ENCODE assay signal across 7 mouse cellular contexts in genomic region chr7:143460874-143461273, GRCm38 (mm10). TPM values are rescaled to one million over a fixed set of nuclear protein-coding genes. Genes with fewer than 3 reads are reported as not detected.
DNase-seq lines count a peak whose midpoint lies in the region; ATAC-seq and TF ChIP-seq lines count a peak whose summit lies in the region.

TSS of gene Cdkn1c (minus strand) at chr7:143461050.

- no peak for TF ChIP-seq CTCF in midbrain, postnatal 0 days (IDR thresholded peaks at IDR 0.05)
- TF ChIP-seq CTCF in spleen, adult 2 months (IDR thresholded peaks at IDR 0.05; ENCODE audit: extremely low read depth, insufficient read depth, insufficient read length, insufficient replicate concordance) = no peak

- peak within 1 kb of the TSS; percentile 73 for H3K4me2 ChIP-seq in heart, embryonic 12.5 days
- H3K4me2 ChIP-seq in kidney, embryonic 16.5 days (replicated peaks; ENCODE audit: low read depth, low read length) = peak within 1 kb of the TSS; percentile 55
- peak within 1 kb of the TSS; percentile 56 for H3K4me2 ChIP-seq in midbrain, postnatal 0 days (ENCODE audit: low read depth, low read length, poor library complexity, severe bottlenecking)

- peaks cover 13% of the 10 kb centered on the region; the same call in 1 of the 2 replicates for H3K27me3 ChIP-seq in heart, embryonic 12.5 days (replicated peaks)
- H3K27me3 ChIP-seq in kidney, embryonic 16.5 days (ENCODE audit: insufficient read depth, low read length) = no peaks in the 10 kb centered on the region
- H3K27me3 ChIP-seq in midbrain, postnatal 0 days (ENCODE audit: insufficient read depth, low read length) = no peaks in the 10 kb centered on the region
- peaks cover 18% of the 10 kb centered on the region for H3K27me3 ChIP-seq in spleen, adult 2 months (ENCODE audit: control insufficient read depth, insufficient read depth, low read length)

- H3K27ac ChIP-seq in heart, embryonic 12.5 days (ENCODE audit: poor library complexity, severe bottlenecking) = peak within 1 kb of the TSS; percentile 77
- H3K27ac ChIP-seq in kidney, embryonic 16.5 days (ENCODE audit: low read length) = peak within 1 kb of the TSS; percentile 71
- no peak within 1 kb of the TSS for H3K27ac ChIP-seq in midbrain, postnatal 0 days (ENCODE audit: low read depth, low read length)
- no peak within 1 kb of the TSS for H3K27ac ChIP-seq in spleen, adult 2 months (ENCODE audit: insufficient read depth, low read length)

- H3K9me3 ChIP-seq in heart, embryonic 12.5 days (replicated peaks) = peaks cover 28% of the 10 kb centered on the region
- peaks cover 30% of the 10 kb centered on the region for H3K9me3 ChIP-seq in kidney, embryonic 16.5 days (ENCODE audit: low read length)
- H3K9me3 ChIP-seq in midbrain, postnatal 0 days (ENCODE audit: low read length) = peaks cover 8% of the 10 kb centered on the region; the same call in 1 of the 2 replicates

- WGBS in heart, embryonic 12.5 days = 23% methylated on average over 48 of the region's 48 CpGs
- WGBS in kidney, embryonic 16.5 days = 26% methylated on average over 35 of the region's 48 CpGs
- 34% methylated on average over 48 of the region's 48 CpGs for WGBS in midbrain, postnatal 0 days
- WGBS in spleen, adult 2 months = 50% methylated on average over 48 of the region's 48 CpGs

- ATAC-seq in heart, embryonic 12.5 days (ENCODE audit: insufficient number of reproducible peaks, low FRiP score) = peak; percentile 88
- ATAC-seq in kidney, embryonic 16.5 days (ENCODE audit: low FRiP score, low TSS enrichment) = peak; percentile 83
- peak; percentile 81 for ATAC-seq in midbrain, postnatal 0 days (ENCODE audit: low FRiP score)

- H3K36me3 ChIP-seq in heart, embryonic 12.5 days = no peaks in the 10 kb centered on the region
- H3K36me3 ChIP-seq in kidney, embryonic 16.5 days (ENCODE audit: insufficient read depth, low read length) = no peaks in the 10 kb centered on the region
- H3K36me3 ChIP-seq in midbrain, postnatal 0 days (ENCODE audit: insufficient read depth, low read length) = no peaks in the 10 kb centered on the region
- H3K36me3 ChIP-seq in spleen, adult 2 months (ENCODE audit: control insufficient read depth, insufficient read depth, low read length) = no peaks in the 10 kb centered on the region

- H3K9ac ChIP-seq in heart, embryonic 12.5 days = peak within 1 kb of the TSS; percentile 85
- H3K9ac ChIP-seq in kidney, embryonic 16.5 days (replicated peaks; ENCODE audit: low read length) = peak within 1 kb of the TSS; percentile 73
- H3K9ac ChIP-seq in midbrain, postnatal 0 days (replicated peaks; ENCODE audit: low read length, poor library complexity, severe bottlenecking) = peak within 1 kb of the TSS; percentile 44

- H3K4me3 ChIP-seq in heart, embryonic 12.5 days = peak within 1 kb of the TSS; percentile 59
- peak within 1 kb of the TSS; percentile 57 for H3K4me3 ChIP-seq in kidney, embryonic 16.5 days (ENCODE audit: low read length)
- peak within 1 kb of the TSS; percentile 44 for H3K4me3 ChIP-seq in midbrain, postnatal 0 days (ENCODE audit: low read depth, low read length)
- peak within 1 kb of the TSS; percentile 45 for H3K4me3 ChIP-seq in spleen, adult 2 months (ENCODE audit: extremely low read depth, insufficient read depth, insufficient read length)

- peaks cover 38% of the 10 kb centered on the region for H3K4me1 ChIP-seq in heart, embryonic 12.5 days (replicated peaks)
- peaks cover 19% of the 10 kb centered on the region for H3K4me1 ChIP-seq in kidney, embryonic 16.5 days (ENCODE audit: insufficient read depth, low read length)
- no peaks in the 10 kb centered on the region for H3K4me1 ChIP-seq in midbrain, postnatal 0 days (ENCODE audit: insufficient read depth, low read length)
- H3K4me1 ChIP-seq in spleen, adult 2 months (ENCODE audit: control insufficient read depth, insufficient read depth, insufficient read length) = peaks cover 11% of the 10 kb centered on the region; the same call in 1 of the 2 replicates

- TF ChIP-seq POLR2A in spleen, adult 2 months (IDR thresholded peaks at IDR 0.05; ENCODE audit: low read depth, low read length) = no peak

- peak; percentile 63 to 81 for DNase-seq in adrenal gland, postnatal 4 days (ENCODE audit: low spot score in 2 of 2)
- DNase-seq in fibroblast of lung, adult 2 months (ENCODE audit: low read depth) = peak; percentile 43
- peak; percentile 89 for DNase-seq in liver
- peak; percentile 83 for DNase-seq in midbrain, postnatal 0 days (ENCODE audit: low spot score)
- peak; percentile 57 to 74 for DNase-seq in spleen, adult 2 months (ENCODE audit: low read depth in 1 of 2, low spot score in 2 of 2)

RNA-seq across cellular contexts. Expression of gene Cdkn1c, which starts in this region (rescaled TPM):
- total RNA-seq in adrenal gland, postnatal 4 days (2021) = 1,000 to 10,000 TPM; 1,384 to 1,531 TPM
- 1,218 and 1,354 TPM in 2 replicates for polyA plus RNA-seq in heart, embryonic 12.5 days (2016; fragmentation: Nextera tagmentation; extraction: Ambion mirVana)
- 675 and 814 TPM in 2 replicates for polyA plus RNA-seq in kidney, embryonic 16.5 days (2015; fragmentation: Nextera tagmentation; extraction: Ambion mirVana)
- total RNA-seq in midbrain, postnatal 0 days (2014; rRNA removed) = 107 and 131 TPM in 2 replicates
- polyA plus RNA-seq in midbrain, postnatal 0 days (2015; fragmentation: Nextera tagmentation; extraction: Ambion mirVana) = 111 and 115 TPM in 2 replicates
- 2.2 and 2.5 TPM in 2 replicates for polyA plus RNA-seq in spleen, adult 2 months (2012; rRNA removed)

Comparison
In these comparisons a context has a peak if more than half of its experiments do, and no peak if none do; other contexts are left out.
1. RNA of gene Cdkn1c (total RNA-seq): 1,384 to 1,531 TPM in adrenal gland, postnatal 4 days; 107 to 131 TPM in midbrain, postnatal 0 days; every median in the first group is over 10 times any median in the second.
2. RNA of gene Cdkn1c (polyA plus RNA-seq): 1,218 to 1,354 TPM in heart, embryonic 12.5 days, 675 to 814 TPM in kidney, embryonic 16.5 days and 111 to 115 TPM in midbrain, postnatal 0 days; 2.2 to 2.5 TPM in spleen, adult 2 months; every median in the first group is over 10 times any median in the second.
3. H3K27ac ChIP-seq: peak in heart, embryonic 12.5 days (single experiment) and kidney, embryonic 16.5 days (single experiment); none in midbrain, postnatal 0 days (single experiment) and spleen, adult 2 months (single experiment).
4. Peak in every context shown above with its lines, with median percentiles within 50 percentile points of each other: DNase-seq, ATAC-seq, H3K4me2 ChIP-seq, H3K4me3 ChIP-seq and H3K9ac ChIP-seq.